ENCODE assay signal across 8 mouse cellular contexts in the genomic region with DNA sequence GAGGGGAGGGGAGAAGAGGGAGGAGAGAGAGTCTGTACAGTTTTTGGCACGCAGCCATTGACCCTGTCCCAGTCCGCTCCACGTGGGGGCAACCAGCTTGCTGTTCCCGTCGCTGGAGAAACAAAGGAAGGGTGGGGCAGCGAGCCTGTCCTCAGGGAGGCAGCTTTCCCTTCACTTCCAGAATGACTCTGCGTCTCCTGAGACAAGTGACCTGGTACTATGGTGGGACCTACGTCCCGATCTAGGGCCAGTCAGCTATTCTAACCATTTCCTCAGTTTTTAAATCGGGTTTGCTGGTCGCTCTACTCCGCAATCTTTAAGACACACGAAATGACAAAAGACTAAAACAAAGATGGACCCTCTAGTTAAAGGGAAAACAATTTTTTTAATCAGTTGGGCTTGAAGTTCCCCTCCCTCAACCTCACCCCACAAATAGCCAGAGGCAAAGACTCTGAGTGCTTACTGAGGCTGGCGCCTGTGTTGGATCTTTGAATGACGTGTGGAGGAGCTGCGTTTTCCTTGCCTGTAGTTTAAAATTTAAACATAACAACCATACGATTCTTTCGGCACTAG. TPM values are rescaled to one million over a fixed set of nuclear protein-coding genes. Genes with fewer than 3 reads are reported as not detected.
A peak's percentile ranks its signal among the peaks of the same experiment; 100 is the strongest.
DNase-seq lines count a peak whose midpoint lies in the region; ATAC-seq and TF ChIP-seq lines count a peak whose summit lies in the region.

No protein-coding gene starts in this region.

- no peaks in the 10 kb centered on the region for H3K9me3 ChIP-seq in ES-Bruce4 (replicated peaks; ENCODE audit: control insufficient read depth, insufficient read depth, low read length, poor library complexity, severe bottlenecking)
- no peaks in the 10 kb centered on the region for H3K9me3 ChIP-seq in forebrain, embryonic 12.5 days
- no peaks in the 10 kb centered on the region for H3K9me3 ChIP-seq in heart, postnatal 0 days (replicated peaks; ENCODE audit: control insufficient read depth, low read length)

- H3K27me3 ChIP-seq in ES-Bruce4 (ENCODE audit: control insufficient read depth, insufficient read depth, low read length, poor library complexity, severe bottlenecking) = no peaks in the 10 kb centered on the region
- peaks cover 29% of the 10 kb centered on the region for H3K27me3 ChIP-seq in forebrain, embryonic 12.5 days
- H3K27me3 ChIP-seq in heart, postnatal 0 days (ENCODE audit: control insufficient read depth, insufficient read depth, low read length) = peaks cover 7% of the 10 kb centered on the region

- no peak for TF ChIP-seq POLR2A in ES-Bruce4 (IDR thresholded peaks at IDR 0.05; ENCODE audit: insufficient read depth, low read length)

- 5% methylated on average over 18 of the region's 18 CpGs for WGBS in forebrain, embryonic 12.5 days
- 4% methylated on average over 18 of the region's 18 CpGs for WGBS in heart, postnatal 0 days

- ATAC-seq in forebrain, embryonic 12.5 days (ENCODE audit: low FRiP score) = peak; percentile 80
- peak; percentile 92 for ATAC-seq in heart, postnatal 0 days (ENCODE audit: insufficient read depth, low read depth)

- peaks cover 8% of the 10 kb centered on the region for H3K4me1 ChIP-seq in ES-Bruce4 (ENCODE audit: control insufficient read depth, insufficient read depth, low read length)
- H3K4me1 ChIP-seq in forebrain, embryonic 12.5 days = peaks cover 24% of the 10 kb centered on the region
- peaks cover 22% of the 10 kb centered on the region for H3K4me1 ChIP-seq in heart, postnatal 0 days (ENCODE audit: control insufficient read depth, insufficient read depth)

- no peaks in the 10 kb centered on the region for H3K36me3 ChIP-seq in ES-Bruce4 (ENCODE audit: control insufficient read depth, insufficient read depth, low read length, poor library complexity, severe bottlenecking)
- no peaks in the 10 kb centered on the region for H3K36me3 ChIP-seq in forebrain, embryonic 12.5 days (replicated peaks)
- H3K36me3 ChIP-seq in heart, postnatal 0 days (replicated peaks; ENCODE audit: control insufficient read depth, insufficient read depth, low read length) = no peaks in the 10 kb centered on the region

- peak overlapping the region; percentile 76 for H3K27ac ChIP-seq in ES-Bruce4 (ENCODE audit: insufficient read depth, low read length)
- peak overlapping the region; percentile 75 for H3K27ac ChIP-seq in forebrain, embryonic 12.5 days
- H3K27ac ChIP-seq in heart, postnatal 0 days (ENCODE audit: low read depth) = peak overlapping the region; percentile 85

- H3K4me2 ChIP-seq in forebrain, embryonic 12.5 days = peak overlapping the region; percentile 53
- peak overlapping the region; percentile 66 for H3K4me2 ChIP-seq in heart, postnatal 0 days (ENCODE audit: low read depth, low read length)

- TF ChIP-seq CTCF in ES-Bruce4 (IDR thresholded peaks at IDR 0.05; ENCODE audit: low read depth, low read length) = no peak
- peak; percentile 34 for TF ChIP-seq CTCF in heart, postnatal 0 days (IDR thresholded peaks at IDR 0.05; ENCODE audit: low read depth)

- peak; percentile 84; the same call in 1 of the 2 replicates for TF ChIP-seq EP300 in ES-Bruce4 (IDR thresholded peaks at IDR 0.05; ENCODE audit: insufficient read depth, low read depth, low read length)
- peak; percentile 60; the same call in 1 of the 2 replicates for TF ChIP-seq EP300 in heart, postnatal 0 days (IDR thresholded peaks at IDR 0.05; ENCODE audit: low read depth)

- peak overlapping the region; percentile 21; the same call in 1 of the 2 replicates for H3K9ac ChIP-seq in ES-Bruce4 (ENCODE audit: low read depth, poor library complexity, severe bottlenecking)
- peak overlapping the region; percentile 44 for H3K9ac ChIP-seq in forebrain, embryonic 12.5 days
- peak overlapping the region; percentile 58 for H3K9ac ChIP-seq in heart, postnatal 0 days (replicated peaks; ENCODE audit: low read depth, low read length)

- peak; percentile 60 for DNase-seq in brain, adult 2 months (ENCODE audit: low read depth, low spot score)
- peak; percentile 97 for DNase-seq in heart, postnatal 0 days (ENCODE audit: low spot score)
- DNase-seq in kidney, postnatal 36 days = peak; percentile 74 to 75
- DNase-seq in lung, postnatal 25 days (ENCODE audit: low spot score) = peak; percentile 79
- peak; percentile 64 for DNase-seq in retina, embryonic 14.5 days (ENCODE audit: low spot score)
- no peak for DNase-seq in thymus, postnatal 10 days (ENCODE audit: low spot score in 2 of 2)

- H3K4me3 ChIP-seq in ES-Bruce4 (ENCODE audit: low read depth, low read length) = peak overlapping the region; percentile 17
- H3K4me3 ChIP-seq in forebrain, embryonic 12.5 days (replicated peaks) = peak overlapping the region; percentile 33
- peak overlapping the region; percentile 41 for H3K4me3 ChIP-seq in heart, postnatal 0 days (ENCODE audit: low read depth, low read length)

RNA-seq across cellular contexts. Expression of gene Shisal2a, which starts 4.6 kb away (rescaled TPM):
- 1.2 and 1.4 TPM in 2 replicates for polyA plus RNA-seq in ES-Bruce4 (2011; ENCODE audit: insufficient read depth, insufficient read length, low read depth, missing spikeins)
- 2.2 and 2.3 TPM in 2 replicates for polyA plus RNA-seq in forebrain, embryonic 12.5 days (2016; fragmentation: Nextera tagmentation; extraction: Ambion mirVana)
- 2.2 TPM in 1 of 2 replicates, not detected in the other for total RNA-seq in heart, postnatal 0 days (2014; rRNA removed; ENCODE audit: low replicate concordance)
- 1.4 and 2.0 TPM in 2 replicates for polyA plus RNA-seq in heart, postnatal 0 days (2015; fragmentation: Nextera tagmentation; extraction: Ambion mirVana)

RNA-seq across cellular contexts. Expression of gene Gpx7, which starts 19.0 kb away (rescaled TPM):
- polyA plus RNA-seq in ES-Bruce4 (2011; ENCODE audit: insufficient read depth, insufficient read length, low read depth, missing spikeins) = 11.3 and 11.5 TPM in 2 replicates
- 29.2 and 35.1 TPM in 2 replicates for polyA plus RNA-seq in forebrain, embryonic 12.5 days (2016; fragmentation: Nextera tagmentation; extraction: Ambion mirVana)
- 62.7 and 74.2 TPM in 2 replicates for total RNA-seq in heart, postnatal 0 days (2014; rRNA removed; ENCODE audit: low replicate concordance)
- polyA plus RNA-seq in heart, postnatal 0 days (2015; fragmentation: Nextera tagmentation; extraction: Ambion mirVana) = 51.7 and 52.3 TPM in 2 replicates

RNA-seq across cellular contexts. Expression of gene Coa7, which starts 59.8 kb away (rescaled TPM):
- polyA plus RNA-seq in ES-Bruce4 (2011; ENCODE audit: insufficient read depth, insufficient read length, low read depth, missing spikeins) = 53.6 and 62.0 TPM in 2 replicates
- 49.0 and 49.3 TPM in 2 replicates for polyA plus RNA-seq in forebrain, embryonic 12.5 days (2016; fragmentation: Nextera tagmentation; extraction: Ambion mirVana)
- 26.0 and 41.8 TPM in 2 replicates for total RNA-seq in heart, postnatal 0 days (2014; rRNA removed; ENCODE audit: low replicate concordance)
- 61.7 and 63.8 TPM in 2 replicates for polyA plus RNA-seq in heart, postnatal 0 days (2015; fragmentation: Nextera tagmentation; extraction: Ambion mirVana)

Comparison
In these comparisons a context has a peak if more than half of its experiments do, and no peak if none do; other contexts are left out.
1. DNase-seq: peak in brain, adult 2 months (single experiment), heart, postnatal 0 days (single experiment), kidney, postnatal 36 days (2 of 2), lung, postnatal 25 days (single experiment) and retina, embryonic 14.5 days (single experiment); none in thymus, postnatal 10 days (0 of 2).
2. Peak in every context shown above with its lines, with median percentiles within 50 percentile points of each other: H3K27ac ChIP-seq, H3K4me3 ChIP-seq and H3K9ac ChIP-seq.